Mouse (Mus musculus) forebrain, postnatal 0 days (tissue): ENCODE results near the gene Hist1h2bh. TPM values are rescaled to one million over a fixed set of nuclear protein-coding genes. Genes with fewer than 3 reads are reported as not detected.
A peak's percentile ranks its signal among the peaks of the same experiment; 100 is the strongest.
"Not testable (repeated sequence)": the region's sequence is repeated elsewhere in the genome, so short reads cannot be mapped to it uniquely, and the experiment has no call there.

Experiments
- ATAC-seq: fragments of 200-750 bp; cut with Nextera tagmentation; 2 replicates; pipeline ENCODE4 v1.8.0; 2017; ENCODE audit warnings: mild to moderate bottlenecking, moderate library complexity
- DNase-seq: peaks from one replicate; pipeline ENCODE4 v3.0.0-alpha.2; 2015
- H3K27ac ChIP-seq: fragments of 300-500 bp; sonication (generic); 2 replicates; pipeline ENCODE4 v1.5.1; 2014; ENCODE audit warnings: low read depth, mild to moderate bottlenecking, antibody characterized with exemption, low read length, moderate library complexity, mixed read lengths
- H3K27me3 ChIP-seq: fragments of 300-500 bp; sonication (generic); 2 replicates; pipeline ENCODE4 v1.6.1; 2014; ENCODE audit warnings: mild to moderate bottlenecking, low read length, mixed read lengths; ENCODE audit not compliant: insufficient read depth
- H3K36me3 ChIP-seq: fragments of 300-500 bp; sonication (generic); 2 replicates; pipeline ENCODE4 v1.6.1; 2014; ENCODE audit warnings: mild to moderate bottlenecking, moderate library complexity; ENCODE audit not compliant: insufficient read depth
- H3K4me1 ChIP-seq: fragments of 300-500 bp; sonication (generic); 2 replicates; pipeline ENCODE4 v1.6.1; 2014; ENCODE audit warnings: antibody characterized with exemption; ENCODE audit not compliant: insufficient read depth
- H3K4me2 ChIP-seq: fragments of 300-500 bp; sonication (generic); 2 replicates; pipeline ENCODE4 v1.6.1; 2014; ENCODE audit warnings: low read depth, mild to moderate bottlenecking, moderate library complexity
- H3K4me3 ChIP-seq: fragments of 300-500 bp; sonication (generic); 2 replicates; pipeline ENCODE4 v1.5.1; 2014; ENCODE audit warnings: low read depth, low read length, mixed read lengths
- H3K9ac ChIP-seq: fragments of 300-500 bp; sonication (generic); 2 replicates; pipeline ENCODE4 v1.6.1; 2014; ENCODE audit warnings: mild to moderate bottlenecking
- H3K9me3 ChIP-seq: fragments of 300-500 bp; sonication (generic); 2 replicates; pipeline ENCODE4 v1.6.1; 2016; ENCODE audit warnings: low read length
- CTCF ChIP-seq: sonication (generic); IDR thresholded peaks from 2 replicates; pipeline ENCODE4 v1.5.1; 2016; ENCODE audit warnings: antibody characterized with exemption, control low read depth, low read depth
- whole genome bisulfite sequencing: fragments of 180-500 bp; shearing (Covaris S2); extraction: QIAGEN DNeasy Blood & Tissue Kit; methylation state at CpG from one replicate; pipeline ENCODE4 v1.1.7; 2014; 5-methylcytosine and 5-hydroxymethylcytosine counted together
- polyA plus RNA-seq: library from polyadenylated mRNA; unstranded; fragments of >200 nt; fragmentation: Nextera tagmentation; extraction: Ambion mirVana; gene quantifications from 2 replicates; pipeline ENCODE4 v1.2.1, GENCODE M21; 2015
- total RNA-seq: library from RNA; depleted of rRNA; stranded (reverse); fragments of >200 nt; gene quantifications from 2 replicates; pipeline ENCODE4 v1.2.3, GENCODE M21; 2014

The Hist1h2bh gene
- total and polyA plus RNA-seq, 2 experiments from 2014 or later = 0.17 to 12.5 TPM

- no peaks in the 10 kb centered on the region for H3K27me3 ChIP-seq
- peak overlapping the region; percentile 57 for H3K4me2 ChIP-seq
- H3K4me1 ChIP-seq = 0 out of 2 replicates have a peak, but pooled peaks cover 4% of the 10 kb centered on the region
- H3K27ac ChIP-seq = no peak overlapping the region; the same call in 1 of the 2 replicates
- no peak for ATAC-seq
- TF ChIP-seq CTCF = no peak
- 46% methylated on average over 8 of the region's 8 CpGs for WGBS
- H3K4me3 ChIP-seq = peak overlapping the region; percentile 40; the same call in 1 of the 2 replicates
- no peak for DNase-seq
- H3K36me3 ChIP-seq = no peaks in the 10 kb centered on the region
- no peak overlapping the region for H3K9ac ChIP-seq
- no peaks in the 10 kb centered on the region for H3K9me3 ChIP-seq
Observed at GRCm38 (mm10) chr13:23551931-23552914, 9.0 kb upstream of the Hist1h2bh start.

- peak; percentile 72 for TF ChIP-seq CTCF
- peak; percentile 88 for ATAC-seq
- peak within 1 kb of the TSS; percentile 49 for H3K9ac ChIP-seq
- DNase-seq = peak; percentile 95
- peak within 1 kb of the TSS; percentile 57 for H3K4me2 ChIP-seq
- H3K27me3 ChIP-seq, H3K4me1 ChIP-seq, H3K36me3 ChIP-seq, H3K9me3 ChIP-seq: not testable (repeated sequence)
- H3K4me3 ChIP-seq = peak within 1 kb of the TSS; percentile 40
- WGBS = 3% methylated on average over 47 of the region's 47 CpGs
- H3K27ac ChIP-seq = peak within 1 kb of the TSS; percentile 75
Observed at GRCm38 (mm10) chr13:23551146-23551834, 8.1 kb upstream of the Hist1h2bh start, which contains the start of gene Hist1h4f. Gene Hist1h4f (minus strand): TSS chr13:23551648.

GRCm38 (mm10) chr13:23550761-23551145, 7.6 kb upstream of the Hist1h2bh start:
- WGBS = 9% methylated on average over 3 of the region's 3 CpGs
- Histone ChIP-seq H3K27ac (peak overlapping the region; percentile 75), H3K4me1 (0 out of 2 replicates have a peak, but pooled peaks cover 4% of the 10 kb centered on the region), H3K36me3 (no peaks in the 10 kb centered on the region), H3K27me3 (no peaks in the 10 kb centered on the region), H3K4me3 (peak overlapping the region; percentile 40), H3K4me2 (peak overlapping the region; percentile 57), H3K9ac (peak overlapping the region; percentile 49), H3K9me3 (no peaks in the 10 kb centered on the region)
- peak; percentile 24 for DNase-seq
- no peak for ATAC-seq
- no peak for TF ChIP-seq CTCF

GRCm38 (mm10) chr13:23546694-23547093, 3.5 kb upstream of the Hist1h2bh start:
- Histone ChIP-seq H3K4me3 (no peak overlapping the region), H3K9me3 (no peaks in the 10 kb centered on the region), H3K27me3 (no peaks in the 10 kb centered on the region), H3K4me1 (0 out of 2 replicates have a peak, but pooled peaks cover 8% of the 10 kb centered on the region), H3K4me2 (no peak overlapping the region), H3K36me3 (no peaks in the 10 kb centered on the region), H3K27ac (no peak overlapping the region), H3K9ac (no peak overlapping the region)
- 78% methylated on average over 5 of the region's 5 CpGs for WGBS
- no peak for DNase-seq
- no peak for ATAC-seq
- no peak for TF ChIP-seq CTCF

GRCm38 (mm10) chr13:23544787-23545120, 1.6 kb upstream of the Hist1h2bh start:
- H3K4me3 ChIP-seq = peak overlapping the region; percentile 46
- H3K9ac ChIP-seq = 0 out of 2 replicates have a peak overlapping the region, but pooled peaks have one; percentile 22
- WGBS = under 1% methylated on average over 11 of the region's 14 CpGs
- not testable (repeated sequence) for H3K4me1 ChIP-seq, DNase-seq, H3K9me3 ChIP-seq, H3K27me3 ChIP-seq, H3K27ac ChIP-seq, H3K36me3 ChIP-seq
- peak overlapping the region; percentile 44 for H3K4me2 ChIP-seq
- ATAC-seq = peak; percentile 18

- Histone ChIP-seq H3K9ac (peak within 1 kb of the TSS; percentile 66), H3K27ac (peak within 1 kb of the TSS; percentile 86), H3K36me3 (no peaks in the 10 kb centered on the region), H3K4me3 (peak within 1 kb of the TSS; percentile 46), H3K4me1 (0 out of 2 replicates have a peak, but pooled peaks cover 4% of the 10 kb centered on the region), H3K9me3 (no peaks in the 10 kb centered on the region), H3K4me2 (peak within 1 kb of the TSS; percentile 74), H3K27me3 (no peaks in the 10 kb centered on the region)
- ATAC-seq = peak; percentile 95
- WGBS = 1% methylated on average over 23 of the region's 45 CpGs
- no peak for TF ChIP-seq CTCF
- peak; percentile 92 for DNase-seq
Observed at GRCm38 (mm10) chr13:23543965-23544786, 984 bp upstream of the Hist1h2bh start, which contains the start of gene Hist1h3f. Gene Hist1h3f (plus strand): TSS chr13:23544052.

GRCm38 (mm10) chr13:23542225-23542980, 789 bp downstream of the Hist1h2bh start:
- not testable (repeated sequence) for H3K4me1 ChIP-seq, H3K27ac ChIP-seq, H3K9me3 ChIP-seq, H3K36me3 ChIP-seq, H3K27me3 ChIP-seq, DNase-seq, ATAC-seq
- peak overlapping the region; percentile 44; the same call in 1 of the 2 replicates for H3K9ac ChIP-seq
- WGBS = 4% methylated on average over 3 of the region's 3 CpGs
- H3K4me2 ChIP-seq = peak overlapping the region; percentile 74
- peak overlapping the region; percentile 41 for H3K4me3 ChIP-seq
